Mouse (Mus musculus): ENCODE measurements around the gene Cpeb2.

Cpeb2 gene

DNA sequence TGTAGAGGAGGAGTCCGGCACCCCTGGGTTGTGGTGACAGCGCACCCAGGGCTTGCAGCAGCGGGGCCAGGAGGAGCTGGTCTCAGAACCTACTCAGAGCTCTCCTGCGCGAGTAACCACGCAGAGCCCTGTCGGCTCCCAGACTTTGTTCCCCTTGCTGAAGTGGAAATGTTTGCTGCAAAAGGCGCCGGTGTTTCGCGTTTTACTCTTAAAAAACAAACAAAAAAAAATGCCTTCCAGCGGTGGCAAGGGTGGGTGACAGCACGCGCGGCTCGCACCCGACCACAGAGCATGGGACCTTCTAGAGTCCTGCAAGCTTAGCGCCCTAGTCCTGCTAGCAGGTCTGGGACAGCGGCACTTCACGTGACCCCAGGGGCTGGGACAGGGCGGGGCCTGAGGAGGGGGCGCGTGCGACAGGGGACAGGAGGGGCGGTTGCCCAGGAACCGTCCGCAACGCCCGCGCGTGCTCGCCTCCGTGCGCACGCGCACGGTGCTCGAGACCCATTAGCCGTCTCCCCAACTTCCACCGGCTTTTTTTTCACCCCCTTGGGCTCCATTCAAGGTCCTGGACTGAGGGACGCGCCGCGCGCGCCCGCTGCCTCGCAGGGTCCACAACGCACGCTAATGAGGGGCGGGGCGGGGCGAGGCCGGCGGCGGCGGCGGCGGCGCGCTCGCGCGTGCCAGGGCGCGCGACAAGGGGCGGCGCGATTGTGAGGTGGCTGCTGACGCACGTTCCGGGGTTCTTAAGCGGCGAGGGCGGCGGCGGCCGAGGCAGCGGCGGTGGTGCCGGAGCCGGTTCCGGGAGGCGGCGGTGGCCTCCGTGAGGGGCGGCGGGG lies at the start of gene Cpeb2:
TSS of gene Cpeb2 (plus strand) at position 691 of the 836 bp plus-strand sequence.
- peak; percentile 90 for DNase-seq (ENCODE audit: low spot score)

DNA sequence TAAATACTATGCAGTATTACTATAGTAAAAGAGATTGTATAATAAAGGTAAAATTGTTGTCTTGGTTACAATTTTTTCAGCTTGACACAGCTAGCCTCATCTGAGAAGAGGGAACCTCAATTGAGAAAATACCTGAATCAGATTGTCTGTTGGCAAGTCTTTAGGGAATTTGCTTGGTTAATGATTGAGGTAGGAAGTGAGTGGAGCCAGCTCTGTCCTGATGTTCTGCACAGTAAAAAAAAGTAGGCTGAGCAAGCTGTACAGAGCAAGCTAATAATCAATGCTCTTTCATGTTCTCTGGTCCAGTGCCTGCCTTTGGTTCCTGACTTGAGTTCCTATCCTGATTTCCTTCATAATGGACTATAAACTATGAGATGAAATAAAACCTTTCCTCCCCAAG lies 49.4 kb upstream of the Cpeb2 start:
- no peak for DNase-seq (ENCODE audit: low spot score)

DNA sequence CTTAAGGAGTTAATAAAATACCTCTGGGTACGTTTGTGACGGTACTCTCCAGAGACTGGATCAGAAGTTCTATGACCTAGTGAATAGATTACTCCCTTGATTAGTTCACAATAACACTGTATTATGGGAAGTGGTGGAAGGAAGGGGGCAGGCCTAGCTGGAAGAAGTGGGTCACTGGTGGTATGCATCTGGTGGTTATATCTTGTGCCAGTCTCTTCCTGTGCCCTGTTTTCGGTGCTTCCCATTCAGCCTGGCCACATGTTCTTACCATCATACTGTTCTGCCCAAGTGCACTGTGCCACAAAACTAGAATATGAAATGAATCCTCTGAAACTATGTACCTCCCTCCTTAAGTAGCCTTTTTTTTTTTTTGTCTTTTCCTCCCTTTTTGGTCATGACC lies 48.1 kb upstream of the Cpeb2 start:
- no peak for DNase-seq (ENCODE audit: low spot score)

DNA sequence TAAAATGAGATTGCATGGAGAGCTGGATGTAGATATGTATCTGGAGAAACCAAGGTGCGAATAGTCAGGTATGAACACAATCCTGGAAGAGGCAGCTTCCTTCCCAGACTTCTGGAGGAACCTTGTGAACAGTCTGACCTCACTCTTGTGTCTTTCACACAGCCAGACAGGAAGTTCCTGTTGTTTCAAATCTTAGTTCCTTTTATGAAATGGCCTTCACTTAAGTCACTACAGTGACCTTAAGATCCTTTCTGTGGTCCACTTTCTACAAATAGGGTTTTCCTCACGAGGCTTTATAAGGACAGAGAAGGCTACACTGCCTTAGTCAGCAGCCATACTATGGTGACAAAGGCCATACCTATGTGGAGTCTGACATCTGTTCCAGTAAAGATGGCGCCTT lies 47.5 kb upstream of the Cpeb2 start:
- no peak for DNase-seq (ENCODE audit: low spot score)

DNA sequence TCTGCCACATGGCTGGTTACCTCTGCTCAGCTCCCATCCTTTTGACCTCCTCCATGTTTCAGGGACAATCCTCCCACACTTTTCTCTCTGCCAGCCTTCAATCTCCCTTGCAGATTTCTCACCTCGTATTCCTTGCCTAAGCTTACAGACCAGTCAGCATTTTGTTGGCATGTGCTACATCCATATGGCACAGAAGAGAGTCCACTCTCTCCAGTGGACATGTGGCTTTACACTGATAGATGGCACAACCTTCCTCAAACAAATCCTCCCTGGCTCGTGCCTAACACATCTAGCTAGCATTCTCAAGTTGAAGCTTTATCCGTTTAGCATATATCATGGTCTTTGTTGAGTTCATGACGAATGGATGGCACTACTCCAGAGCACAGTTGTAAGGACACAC lies 32.3 kb upstream of the Cpeb2 start:
- DNase-seq (ENCODE audit: low spot score): no peak

DNA sequence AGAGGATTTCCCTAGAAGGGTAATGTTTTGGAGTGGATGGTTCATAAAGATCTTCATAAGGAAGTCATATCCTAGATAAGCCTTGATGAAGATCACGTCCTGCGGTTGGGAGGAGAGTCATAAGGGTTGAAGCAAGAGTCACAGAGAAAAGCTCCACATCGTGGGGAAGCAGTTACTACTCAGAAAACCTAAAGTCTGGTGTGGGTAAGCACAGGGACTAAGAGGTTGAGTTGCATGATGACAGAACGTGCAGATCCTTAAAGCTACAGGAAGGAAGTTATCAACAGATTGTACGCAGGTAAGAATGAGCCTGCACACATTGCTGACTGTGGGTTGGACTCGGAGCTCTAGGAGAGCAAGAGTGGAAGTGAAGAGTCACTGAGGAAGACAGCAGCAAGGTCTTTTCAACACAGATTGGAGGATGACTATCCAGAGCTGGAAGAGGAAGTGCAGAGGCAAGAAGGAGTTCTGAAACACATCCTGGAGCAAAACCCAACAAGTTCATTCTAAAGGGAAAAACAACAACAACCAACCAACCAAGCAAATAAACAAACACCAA lies 26.4 kb upstream of the Cpeb2 start:
- DNase-seq (ENCODE audit: low spot score): no peak

DNA sequence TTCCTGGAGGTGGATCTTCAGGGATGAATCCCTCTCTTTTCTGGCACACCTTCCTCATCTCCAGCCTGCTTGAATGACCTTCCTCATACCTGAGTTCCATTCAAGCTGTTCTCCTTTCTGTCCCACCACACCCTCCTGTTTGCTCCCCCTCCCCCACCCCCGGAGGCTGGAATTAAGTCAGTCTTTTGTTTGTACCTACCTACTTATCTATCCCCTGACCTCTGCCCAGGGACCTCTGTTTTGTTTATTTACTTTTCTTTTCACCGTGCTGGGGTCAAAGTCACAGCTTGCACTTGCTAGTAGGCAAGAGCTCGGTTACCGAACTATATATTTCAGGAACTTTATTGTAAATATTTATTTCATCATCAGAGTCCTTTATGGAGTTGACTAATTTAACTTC lies 15.5 kb upstream of the Cpeb2 start:
- DNase-seq (ENCODE audit: low spot score): no peak

DNA sequence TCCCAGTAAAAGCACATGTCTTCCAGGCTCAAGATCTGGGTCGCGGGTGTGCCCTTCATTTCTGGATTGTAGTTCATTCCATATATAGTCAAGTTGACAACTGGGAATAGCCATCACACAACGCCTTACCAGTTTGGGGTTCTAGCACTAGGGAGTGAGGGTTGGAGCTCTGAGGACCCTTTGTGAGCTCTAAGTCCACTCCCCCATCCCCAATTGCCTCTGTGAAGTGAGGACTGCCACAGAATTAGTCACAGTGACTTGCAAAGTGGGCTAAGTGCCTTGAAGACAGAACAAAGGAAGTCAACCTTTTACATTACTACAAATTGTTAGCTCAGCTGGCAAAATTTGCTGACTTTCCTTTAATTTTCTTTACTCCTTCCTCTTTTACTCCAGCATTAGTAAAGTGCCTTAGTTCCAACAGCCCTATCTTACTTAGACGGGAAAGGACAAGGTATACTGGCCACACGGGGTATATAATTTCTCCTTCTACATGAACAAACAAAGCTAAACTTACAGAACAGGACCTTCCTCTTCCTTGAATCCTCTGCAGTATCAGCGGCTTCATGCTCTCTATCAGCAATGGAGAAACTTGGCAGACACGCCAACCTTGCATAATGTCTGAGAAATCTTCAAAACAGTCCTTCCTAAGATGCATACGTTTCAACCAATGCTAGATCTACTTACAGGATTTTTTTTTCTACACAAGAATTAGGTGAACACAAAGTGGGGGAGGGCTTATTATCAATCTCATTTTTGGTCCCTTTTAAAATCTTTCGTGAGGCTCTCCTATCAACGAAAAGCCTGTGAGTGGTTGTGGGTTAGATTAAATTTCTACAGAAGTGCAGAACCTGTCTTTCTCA lies 14.8 kb upstream of the Cpeb2 start:
- no peak for DNase-seq (ENCODE audit: low spot score)

DNA sequence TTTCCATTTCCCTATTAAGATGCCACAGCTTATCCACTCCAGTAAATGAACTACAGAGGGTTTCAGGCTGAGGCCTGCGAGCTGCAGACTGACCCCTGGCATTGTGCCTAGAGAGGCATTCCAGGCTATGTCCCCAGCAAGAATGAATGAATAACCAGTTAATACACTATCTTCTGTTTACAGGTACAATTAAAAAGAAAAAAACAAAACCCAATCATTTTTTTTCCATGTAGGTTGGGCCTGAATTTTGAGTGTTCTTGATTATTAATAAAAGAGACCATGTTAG lies 14.2 kb upstream of the Cpeb2 start:
- DNase-seq (ENCODE audit: low spot score): no peak

DNA sequence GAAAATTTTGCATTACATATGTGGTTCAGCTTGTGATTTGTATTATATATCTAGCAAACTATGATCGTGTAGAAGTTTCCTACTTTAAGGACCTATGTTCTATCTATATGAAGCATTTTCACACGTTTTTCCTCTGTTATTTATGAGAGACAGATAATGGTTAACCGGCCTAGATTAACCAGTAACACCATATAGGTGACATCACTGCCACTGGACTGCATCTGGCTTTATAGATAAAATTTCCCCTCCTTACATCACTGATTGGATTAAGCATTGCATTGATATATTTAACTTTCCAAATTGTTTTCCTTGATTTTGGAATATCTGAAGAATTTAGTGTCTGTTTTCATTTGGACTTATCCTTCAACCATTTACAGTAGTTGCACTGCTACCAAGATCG lies 9.6 kb upstream of the Cpeb2 start:
- DNase-seq (ENCODE audit: low spot score): no peak

DNA sequence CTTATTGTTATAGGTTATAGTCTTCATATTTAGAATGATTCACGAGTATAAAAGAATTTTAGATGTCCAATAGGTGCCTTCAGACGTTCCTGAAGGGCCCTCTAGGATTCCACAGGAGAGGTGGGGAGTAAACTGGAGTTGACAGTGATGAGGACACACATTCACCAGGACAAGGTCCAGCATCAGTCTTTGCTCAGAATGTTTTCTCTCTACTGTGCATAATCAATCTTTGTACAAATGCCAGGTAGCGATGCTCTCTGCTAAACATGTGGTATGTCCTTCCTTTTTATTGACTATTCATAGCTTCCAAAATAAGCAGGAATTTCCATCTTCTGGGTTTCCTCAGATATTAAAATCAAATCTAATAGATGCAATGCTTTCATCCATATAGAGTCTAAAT lies 8.7 kb upstream of the Cpeb2 start:
- DNase-seq (ENCODE audit: low spot score): no peak

DNA sequence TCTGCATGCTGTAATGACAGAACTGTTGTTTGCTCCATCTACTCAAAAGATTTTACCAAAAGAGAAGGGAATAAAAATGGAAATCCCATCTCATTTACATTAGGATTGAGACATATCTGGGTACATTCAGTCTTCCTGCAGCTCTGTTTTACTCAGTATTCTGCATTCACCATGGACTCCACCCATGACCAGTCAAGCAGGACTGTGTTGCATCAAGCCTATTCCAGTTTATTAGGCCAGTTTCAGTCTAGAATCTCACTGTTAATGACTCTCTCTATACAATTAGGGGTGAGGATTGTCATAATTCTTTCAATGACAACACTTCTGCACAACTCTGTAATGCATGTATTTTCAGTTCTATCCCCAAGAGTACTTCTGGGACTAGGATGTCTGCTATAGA lies 6.8 kb upstream of the Cpeb2 start:
- no peak for DNase-seq (ENCODE audit: low spot score)

DNA sequence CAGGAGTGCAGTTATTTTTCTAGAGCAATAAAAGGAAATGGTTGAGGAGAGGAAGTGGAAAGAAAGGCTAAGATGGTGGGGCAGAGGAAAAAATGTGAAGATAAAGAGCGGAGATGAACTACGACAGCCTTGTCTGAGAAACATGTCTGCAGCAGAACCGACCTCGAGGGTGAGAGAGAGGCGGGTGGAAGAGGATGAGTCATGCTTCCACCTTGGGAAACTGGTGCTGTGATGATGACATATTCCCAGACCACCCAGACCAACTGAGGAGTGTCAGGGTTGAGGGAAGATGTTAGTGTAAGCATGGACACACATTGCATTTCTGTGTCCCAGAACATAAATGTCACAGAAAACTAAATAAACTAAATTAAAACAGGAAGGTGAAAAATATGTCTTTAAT lies 5.4 kb upstream of the Cpeb2 start:
- no peak for DNase-seq (ENCODE audit: low spot score)

DNA sequence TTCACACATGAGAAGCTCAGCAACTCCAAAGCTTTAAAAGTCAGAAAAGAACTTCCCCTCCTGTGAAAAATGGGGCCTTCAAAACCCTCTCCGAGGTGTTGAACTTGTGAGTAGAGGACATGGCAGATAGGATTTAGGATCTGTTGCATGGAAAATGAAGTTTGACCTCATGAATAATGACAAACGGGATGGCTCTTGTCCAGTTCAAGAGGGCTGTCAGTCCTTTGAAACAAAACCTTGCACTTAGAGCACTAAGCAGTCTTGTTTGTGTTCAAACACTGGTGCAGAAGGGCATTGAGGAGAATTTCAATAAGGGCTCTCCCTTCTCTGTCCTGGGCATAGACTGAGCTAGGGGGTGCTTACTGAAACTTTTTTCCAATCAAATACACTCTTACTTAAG lies 1.9 kb upstream of the Cpeb2 start:
- no peak for DNase-seq (ENCODE audit: low spot score)

DNA sequence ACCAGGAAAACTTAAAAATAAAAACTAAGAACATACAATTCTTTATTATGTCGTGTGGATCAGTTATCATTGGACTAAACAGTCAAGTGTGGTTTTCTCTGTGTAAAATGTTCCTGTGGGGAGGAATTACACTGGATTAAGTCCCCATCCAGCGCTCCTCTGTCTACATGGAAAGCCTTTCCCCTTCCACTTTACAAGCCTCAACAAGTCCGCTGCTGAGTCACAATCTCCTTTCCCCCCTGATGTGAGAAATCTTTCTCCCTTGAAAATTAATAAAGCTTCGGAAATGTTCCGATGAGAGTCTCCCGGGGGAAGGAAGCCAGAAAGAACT lies 856 bp upstream of the Cpeb2 start:
- no peak for DNase-seq (ENCODE audit: low spot score)

DNA sequence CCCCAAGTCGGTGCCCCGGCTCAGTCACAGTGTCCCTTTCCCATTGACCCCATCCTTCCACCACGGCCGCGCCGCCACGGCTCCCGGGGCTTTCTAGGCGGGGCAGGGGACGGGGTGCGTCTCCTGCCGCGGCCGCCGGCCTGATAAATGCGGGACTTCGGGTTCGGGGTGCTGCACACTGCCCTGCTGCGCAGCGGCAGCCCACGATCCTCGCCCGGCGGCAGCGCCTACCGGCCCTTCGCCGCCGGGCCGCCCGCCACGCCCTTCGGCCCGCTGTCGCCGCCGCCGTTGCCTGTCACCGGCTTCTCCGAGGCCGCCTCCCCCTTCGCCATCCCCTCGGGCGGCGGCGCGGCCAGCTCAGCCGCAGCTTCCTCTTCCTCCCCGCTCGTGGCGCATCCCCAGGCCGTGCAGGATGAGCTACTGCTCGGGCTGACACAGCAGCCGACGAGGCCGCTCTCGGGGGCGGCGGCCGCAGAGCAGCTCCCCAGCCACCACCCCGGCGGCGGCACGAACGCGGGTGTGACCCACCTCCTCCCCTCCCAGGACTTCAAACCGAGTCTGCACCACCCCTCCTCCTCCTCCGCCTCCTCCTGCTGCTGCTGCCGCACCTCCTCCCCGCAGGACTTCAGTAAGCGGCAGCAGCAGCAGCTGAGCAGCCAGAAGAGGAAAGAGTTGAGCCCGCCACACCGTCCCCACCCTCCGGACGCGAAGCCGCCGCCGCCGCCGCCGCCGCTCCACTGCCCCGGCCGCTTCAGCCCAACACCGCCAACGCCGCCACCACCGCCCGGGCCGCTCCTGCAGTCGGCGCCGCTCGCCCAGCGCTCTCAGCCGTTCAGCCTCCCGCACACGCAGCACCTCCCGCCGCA lies 579 bp downstream of the Cpeb2 start:
- DNase-seq (ENCODE audit: low spot score): peak; percentile 72

DNA sequence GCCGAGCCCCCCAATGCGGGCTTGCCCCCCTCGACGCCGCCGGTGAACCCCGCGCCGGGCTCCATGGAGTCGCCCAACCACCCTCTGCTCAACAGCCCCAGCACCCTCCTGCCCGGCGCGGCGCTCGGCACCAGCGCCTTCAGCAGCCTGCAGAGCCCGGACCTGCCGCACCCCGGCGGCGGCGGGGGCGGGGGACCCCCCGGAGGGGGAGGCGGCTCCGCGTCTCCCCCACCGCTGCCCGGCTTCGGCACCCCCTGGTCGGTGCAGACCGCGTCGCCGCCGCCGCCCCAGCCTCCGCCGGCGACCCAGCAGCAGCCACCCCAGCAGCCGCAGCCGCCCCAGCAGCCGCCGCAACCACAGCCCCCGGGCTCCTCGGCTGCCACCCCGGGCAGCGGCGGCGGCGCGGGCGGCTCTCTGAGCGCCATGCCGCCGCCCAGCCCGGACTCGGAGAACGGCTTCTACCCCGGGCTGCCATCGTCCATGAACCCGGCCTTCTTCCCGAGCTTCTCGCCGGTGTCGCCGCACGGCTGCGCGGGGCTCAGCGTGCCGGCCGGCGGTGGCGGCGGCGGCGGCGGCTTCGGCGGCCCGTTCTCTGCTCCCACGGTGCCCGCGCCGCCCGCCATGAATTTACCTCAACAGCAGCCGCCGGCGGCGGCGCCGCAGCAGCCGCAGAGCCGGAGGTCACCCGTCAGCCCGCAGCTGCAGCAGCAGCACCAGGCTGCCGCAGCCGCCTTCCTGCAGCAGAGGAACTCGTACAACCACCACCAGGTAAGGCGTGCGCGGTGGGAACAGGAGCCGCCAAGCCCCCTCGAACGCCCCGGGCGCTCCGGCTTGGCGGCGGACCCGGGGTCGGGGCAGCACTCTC lies 1.6 kb downstream of the Cpeb2 start:
- peak; percentile 33 for DNase-seq (ENCODE audit: low spot score)

DNA sequence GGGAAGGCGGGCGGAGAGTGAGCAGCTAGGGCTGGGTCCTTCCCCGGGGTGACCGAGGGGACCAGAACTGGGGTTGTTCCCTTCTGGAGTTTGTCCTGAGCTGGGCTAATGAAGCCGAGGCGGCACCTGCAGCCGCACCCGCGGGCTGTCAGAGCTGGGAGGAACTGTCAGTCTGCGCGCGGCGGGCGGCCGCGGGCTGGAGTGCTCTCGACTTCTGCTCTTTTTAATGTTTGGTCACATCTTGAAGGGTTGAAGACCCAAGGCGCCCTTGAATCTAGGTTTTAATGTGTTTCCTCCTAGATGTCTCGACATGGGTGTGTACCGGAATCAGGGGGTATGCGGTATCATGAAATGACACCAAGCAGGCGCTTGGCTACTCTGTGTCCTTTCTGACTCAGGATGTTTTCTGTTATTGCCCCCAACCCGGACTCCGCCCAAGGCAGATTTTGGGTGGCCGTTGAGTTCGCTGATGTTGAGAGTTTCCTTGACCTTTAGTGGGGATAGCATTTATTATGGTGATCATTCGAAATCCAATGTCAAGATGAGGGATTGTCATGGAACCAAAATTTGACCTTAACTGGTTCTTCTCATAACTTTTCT lies 2.3 kb downstream of the Cpeb2 start:
- peak; percentile 20 for DNase-seq (ENCODE audit: low spot score)

DNA sequence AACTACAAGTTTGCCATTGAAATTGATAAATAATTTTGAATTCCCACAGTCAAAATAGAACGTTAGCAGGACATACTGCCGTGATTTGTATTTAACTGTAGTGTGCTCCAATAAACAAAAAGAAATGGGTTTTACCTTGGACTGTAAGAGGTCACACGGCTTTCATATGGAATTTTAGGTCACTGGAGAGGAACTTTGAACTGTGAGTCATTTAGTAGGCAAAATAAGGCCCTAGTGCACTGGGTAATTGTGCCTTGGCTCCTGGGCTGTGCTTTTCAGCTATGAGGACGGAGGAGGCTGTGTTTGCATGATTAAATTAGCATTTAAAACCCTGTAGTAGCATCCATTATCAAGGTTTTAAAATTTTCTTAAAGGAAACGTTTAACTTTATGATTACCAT lies 3.0 kb downstream of the Cpeb2 start:
- peak; percentile 16 for DNase-seq (ENCODE audit: low spot score)

DNA sequence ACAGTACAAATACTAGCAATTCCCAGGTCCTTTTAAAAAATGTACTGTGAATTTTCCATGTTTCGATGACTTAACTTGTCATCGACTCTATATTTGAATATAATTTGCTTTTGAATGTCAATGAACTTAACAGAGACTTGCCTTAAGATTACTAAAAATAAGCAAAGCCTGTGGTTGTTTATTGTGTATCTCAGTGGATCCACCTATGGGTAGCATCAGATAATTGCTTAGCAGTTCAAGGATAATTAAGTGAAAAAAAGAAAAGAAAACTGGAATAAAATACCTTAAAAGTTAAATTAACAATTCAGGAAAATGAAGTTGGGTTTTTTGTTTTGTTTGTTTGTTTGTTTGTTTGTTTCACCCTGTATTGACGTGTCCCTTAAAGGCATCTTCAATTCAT lies 3.5 kb downstream of the Cpeb2 start:
- DNase-seq (ENCODE audit: low spot score): no peak

DNA sequence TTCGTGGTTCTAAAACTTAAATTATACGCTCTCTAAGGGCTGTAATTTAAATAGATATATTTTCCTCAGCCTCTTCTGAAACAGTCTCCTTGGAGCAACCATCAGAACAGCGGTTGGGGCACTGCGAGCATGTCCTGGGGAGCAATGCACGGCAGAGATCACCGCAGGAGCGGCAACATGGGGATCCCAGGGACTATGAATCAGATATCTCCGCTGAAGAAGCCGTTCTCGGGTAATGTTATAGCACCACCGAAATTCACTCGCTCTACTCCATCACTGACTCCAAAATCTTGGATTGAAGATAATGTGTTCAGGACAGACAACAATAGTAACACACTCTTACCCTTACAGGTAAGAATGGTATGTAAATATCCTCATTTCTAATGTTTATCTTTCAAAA lies 4.3 kb downstream of the Cpeb2 start:
- DNase-seq (ENCODE audit: low spot score): no peak

Measured in embryo, embryonic 10 days (tissue).